Mouse (Mus musculus) common myeloid progenitor, adult 5-6 weeks (primary cell): ENCODE measurements around the gene Inka2. TPM values are rescaled to one million over a fixed set of nuclear protein-coding genes. Genes with fewer than 3 reads are reported as not detected.

Source experiments
- ATAC-seq: replicated peaks from 2 replicates; pipeline ENCODE4 v1.8.0; 2016; ENCODE audit warnings: low read depth, mild to moderate bottlenecking, moderate TSS enrichment, inconsistent platforms; ENCODE audit not compliant: poor library complexity, severe bottlenecking
- total RNA-seq: library from RNA; stranded (forward); fragments of 200-1000, 187-1606 nt; gene quantifications from 2 replicates; pipeline ENCODE4 v1.2.3, GENCODE M21; 2017

The Inka2 gene
- total RNA-seq, 1 experiment from 2014 or later = 0.55 TPM

DNA sequence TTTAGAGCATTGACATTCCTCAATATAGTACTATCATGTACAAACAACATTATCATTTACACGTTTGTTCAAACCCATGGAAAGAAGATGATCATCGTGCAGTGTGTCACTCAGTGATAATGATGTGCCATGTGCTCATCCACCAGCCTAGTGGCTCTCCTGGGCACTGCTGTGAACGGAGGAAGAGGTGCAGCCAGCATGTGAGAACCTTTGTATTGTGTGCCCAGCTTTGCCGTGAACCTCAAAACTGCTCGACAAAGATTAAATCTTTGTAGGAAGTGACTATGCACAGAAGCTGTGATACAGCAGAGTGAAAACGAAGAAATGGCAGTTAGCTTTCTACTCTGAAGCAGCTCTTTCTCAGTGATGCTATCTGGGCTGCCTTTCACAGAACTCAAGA, 64.1 kb downstream of the Inka2 start:
- peak; percentile 74 for ATAC-seq

DNA sequence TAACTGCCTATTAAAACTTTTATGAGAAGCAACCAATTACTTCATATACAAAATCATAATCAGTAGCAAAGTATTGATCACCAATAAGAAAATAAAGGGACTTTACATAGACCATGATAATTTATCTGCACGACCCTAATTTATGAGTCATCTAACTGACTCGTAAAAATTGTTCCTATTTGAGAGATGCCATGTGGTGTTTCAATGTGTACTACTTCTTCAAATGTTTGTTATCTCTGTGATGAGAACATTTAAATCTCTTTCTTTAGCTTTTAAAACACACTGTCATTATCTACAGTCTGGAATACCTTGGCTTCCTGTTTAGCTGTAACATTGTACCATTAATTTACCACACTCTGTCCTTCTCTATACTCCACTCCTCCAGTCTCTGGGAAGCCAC, 65.0 kb downstream of the Inka2 start:
- no peak; the same call in 1 of the 2 replicates for ATAC-seq

Other genes starting within 250 kb of the Inka2 start
- gene Ddx20, start 17.0 kb upstream of the Inka2 start, total RNA-seq = 42.8 and 61.7 TPM in 2 replicates
- 134 and 136 TPM in 2 replicates for gene Rap1a, start 96.7 kb downstream of the Inka2 start, total RNA-seq
- 0.32 and 1.5 TPM in 2 replicates for gene Adora3, start 166.3 kb downstream of the Inka2 start, total RNA-seq
- gene Tmigd3, start 166.3 kb downstream of the Inka2 start, total RNA-seq = 1.0 TPM in 1 of 2 replicates, not detected in the other
- gene I830077J02Rik, start 228.1 kb downstream of the Inka2 start, total RNA-seq = 10.0 and 15.6 TPM in 2 replicates